Mouse (Mus musculus): ENCODE results near the gene Ctnna3. TPM values are rescaled to one million over a fixed set of nuclear protein-coding genes. Genes with fewer than 3 reads are reported as not detected.

Gene Ctnna3
- polyA plus RNA-seq, 1 experiment: 1.2 TPM

- WGBS: 72% methylated on average over 3 of the region's 3 CpGs
- Histone ChIP-seq H3K4me3 (replicated peaks; ENCODE audit: control insufficient read depth, low read depth, low read length) (no peak overlapping the region), H3K27ac (ENCODE audit: control insufficient read depth, insufficient read depth, low read depth, low read length, poor library complexity) (no peak overlapping the region), H3K4me1 (ENCODE audit: control insufficient read depth, insufficient read depth, low read length) (no peaks in the 10 kb centered on the region)
- TF ChIP-seq POLR2A (IDR thresholded peaks at IDR 0.05; ENCODE audit: borderline replicate concordance, control insufficient read depth, low read depth, low read length) (no peak), CTCF (IDR thresholded peaks at IDR 0.05; ENCODE audit: control insufficient read depth, insufficient read depth, low read length) (no peak)
Observed at GRCm38 (mm10) chr10:63523956-63524355, 94.1 kb downstream of the Ctnna3 start.

DNA sequence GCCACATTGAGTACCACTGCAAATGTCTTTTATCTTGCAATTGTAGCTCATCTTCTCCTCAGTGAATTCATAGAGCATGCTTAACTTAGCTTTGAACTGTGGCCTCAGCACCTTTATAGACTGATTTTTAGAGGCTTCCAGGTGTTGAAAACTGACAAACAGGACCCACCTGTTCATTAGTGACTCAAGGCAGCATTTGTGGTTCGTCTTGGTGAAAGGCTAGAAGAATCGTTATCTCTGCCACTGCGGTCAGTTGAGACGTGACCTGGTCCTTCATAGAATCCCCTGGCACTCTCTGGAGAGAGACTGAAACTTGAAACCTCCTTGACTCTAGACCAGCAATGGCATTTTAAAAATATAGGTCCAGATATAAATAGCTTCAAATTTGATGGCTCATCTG lies 96.1 kb downstream of the Ctnna3 start:
- 86% methylated on average over 4 of the region's 4 CpGs for WGBS
- no peak overlapping the region for H3K27ac ChIP-seq (ENCODE audit: control insufficient read depth, insufficient read depth, low read depth, low read length, poor library complexity)
- no peak for TF ChIP-seq CTCF (IDR thresholded peaks at IDR 0.05; ENCODE audit: control insufficient read depth, insufficient read depth, low read length)
- no peaks in the 10 kb centered on the region for H3K4me1 ChIP-seq (ENCODE audit: control insufficient read depth, insufficient read depth, low read length)
- H3K4me3 ChIP-seq (replicated peaks; ENCODE audit: control insufficient read depth, low read depth, low read length): no peak overlapping the region

GRCm38 (mm10) chr10:63532381-63532780 lies 102.5 kb downstream of the Ctnna3 start:
- H3K4me1 ChIP-seq (ENCODE audit: control insufficient read depth, insufficient read depth, low read length): no peaks in the 10 kb centered on the region; the same call in 1 of the 2 replicates
- H3K4me3 ChIP-seq (replicated peaks; ENCODE audit: control insufficient read depth, low read depth, low read length): no peak overlapping the region
- WGBS: 73% methylated on average over 8 of the region's 8 CpGs
- no peak for TF ChIP-seq POLR2A (IDR thresholded peaks at IDR 0.05; ENCODE audit: borderline replicate concordance, control insufficient read depth, low read depth, low read length)
- no peak overlapping the region for H3K27ac ChIP-seq (ENCODE audit: control insufficient read depth, insufficient read depth, low read depth, low read length, poor library complexity)

- TF ChIP-seq CTCF (IDR thresholded peaks at IDR 0.05; ENCODE audit: control insufficient read depth, insufficient read depth, low read length) (no peak), POLR2A (IDR thresholded peaks at IDR 0.05; ENCODE audit: borderline replicate concordance, control insufficient read depth, low read depth, low read length) (no peak)
- WGBS: 52% methylated on average over 5 of the region's 5 CpGs
- no peaks in the 10 kb centered on the region for H3K4me1 ChIP-seq (ENCODE audit: control insufficient read depth, insufficient read depth, low read length)
- H3K4me3 ChIP-seq (replicated peaks; ENCODE audit: control insufficient read depth, low read depth, low read length): no peak overlapping the region
- H3K27ac ChIP-seq (ENCODE audit: control insufficient read depth, insufficient read depth, low read depth, low read length, poor library complexity): no peak overlapping the region
Observed at GRCm38 (mm10) chr10:63541754-63542153, 111.9 kb downstream of the Ctnna3 start.

DNA sequence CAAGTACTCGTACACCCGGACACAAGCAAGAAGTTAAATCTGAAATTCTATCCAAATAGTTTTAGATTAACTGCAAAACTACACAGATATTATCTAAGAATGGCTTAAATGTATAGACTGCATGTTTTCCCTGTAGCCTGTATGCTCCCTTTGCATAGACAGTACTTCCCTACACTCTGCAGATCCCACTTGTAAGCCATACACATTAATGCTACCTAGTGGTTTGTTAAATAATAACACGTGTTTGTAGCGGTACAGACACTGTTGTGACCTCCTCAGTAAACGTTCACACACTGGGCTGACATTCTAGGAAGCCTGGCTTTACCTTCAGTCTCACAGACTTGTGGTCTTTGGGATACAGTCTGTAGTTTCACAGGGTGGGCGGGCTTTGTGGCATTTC lies 112.6 kb downstream of the Ctnna3 start:
- TF ChIP-seq CTCF (IDR thresholded peaks at IDR 0.05; ENCODE audit: control insufficient read depth, insufficient read depth, low read length) (no peak), POLR2A (IDR thresholded peaks at IDR 0.05; ENCODE audit: borderline replicate concordance, control insufficient read depth, low read depth, low read length) (no peak)
- WGBS: 57% methylated on average over 6 of the region's 6 CpGs
- Histone ChIP-seq H3K4me3 (replicated peaks; ENCODE audit: control insufficient read depth, low read depth, low read length) (no peak overlapping the region), H3K4me1 (ENCODE audit: control insufficient read depth, insufficient read depth, low read length) (no peaks in the 10 kb centered on the region), H3K27ac (ENCODE audit: control insufficient read depth, insufficient read depth, low read depth, low read length, poor library complexity) (no peak overlapping the region)

- H3K27ac ChIP-seq (ENCODE audit: control insufficient read depth, insufficient read depth, low read depth, low read length, poor library complexity): no peak overlapping the region
- WGBS: 89% methylated on average over 8 of the region's 8 CpGs
- TF ChIP-seq CTCF (IDR thresholded peaks at IDR 0.05; ENCODE audit: control insufficient read depth, insufficient read depth, low read length): no peak
- no peak for TF ChIP-seq POLR2A (IDR thresholded peaks at IDR 0.05; ENCODE audit: borderline replicate concordance, control insufficient read depth, low read depth, low read length)
- H3K4me1 ChIP-seq (ENCODE audit: control insufficient read depth, insufficient read depth, low read length): no peaks in the 10 kb centered on the region
- H3K4me3 ChIP-seq (replicated peaks; ENCODE audit: control insufficient read depth, low read depth, low read length): no peak overlapping the region
Observed at GRCm38 (mm10) chr10:63566691-63567090, 136.8 kb downstream of the Ctnna3 start.

DNA sequence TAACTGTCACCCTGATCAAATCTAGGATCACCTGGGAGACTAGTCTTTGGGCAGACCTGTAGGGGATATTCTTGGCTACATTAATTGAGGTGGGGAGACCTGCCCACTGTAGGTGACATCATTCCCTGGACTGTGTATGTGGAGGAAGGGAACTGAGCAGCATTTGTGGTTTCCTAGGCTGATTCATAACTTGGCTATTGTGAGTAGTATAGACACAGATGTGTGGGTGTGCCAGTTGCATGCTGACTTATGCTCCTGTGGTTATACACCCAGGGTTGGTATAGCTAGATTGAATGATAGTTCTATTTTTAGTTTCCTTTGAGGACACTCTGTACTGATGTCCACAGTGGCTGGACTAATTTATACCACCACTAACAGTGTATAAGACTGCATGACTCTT lies 141.7 kb downstream of the Ctnna3 start:
- no peak overlapping the region for H3K4me3 ChIP-seq (replicated peaks; ENCODE audit: control insufficient read depth, low read depth, low read length)
- H3K27ac ChIP-seq (ENCODE audit: control insufficient read depth, insufficient read depth, low read depth, low read length, poor library complexity): no peak overlapping the region
- no peak for TF ChIP-seq CTCF (IDR thresholded peaks at IDR 0.05; ENCODE audit: control insufficient read depth, insufficient read depth, low read length)
- H3K4me1 ChIP-seq (ENCODE audit: control insufficient read depth, insufficient read depth, low read length): no peaks in the 10 kb centered on the region

DNA sequence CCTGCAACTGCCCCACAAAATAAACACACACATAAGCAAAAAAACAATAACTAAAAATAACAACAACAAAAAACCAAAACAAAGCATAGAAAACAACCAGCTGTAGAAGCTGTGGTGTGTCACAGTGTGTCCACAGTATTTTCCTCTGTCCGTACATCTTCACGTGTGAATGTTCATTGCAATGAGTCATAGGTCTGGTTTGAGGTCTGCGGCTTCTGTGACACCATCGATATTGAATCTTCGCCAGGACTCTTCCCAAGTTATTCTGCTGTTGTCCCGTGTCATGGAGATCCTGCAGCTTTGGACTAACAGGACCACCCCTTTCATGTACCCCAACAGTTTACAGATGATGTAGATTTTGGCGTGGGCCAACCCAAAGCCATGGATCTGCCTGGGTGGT lies 143.0 kb downstream of the Ctnna3 start:
- Histone ChIP-seq H3K27ac (ENCODE audit: control insufficient read depth, insufficient read depth, low read depth, low read length, poor library complexity) (no peak overlapping the region), H3K4me3 (replicated peaks; ENCODE audit: control insufficient read depth, low read depth, low read length) (no peak overlapping the region), H3K4me1 (ENCODE audit: control insufficient read depth, insufficient read depth, low read length) (no peaks in the 10 kb centered on the region)
- TF ChIP-seq POLR2A (IDR thresholded peaks at IDR 0.05; ENCODE audit: borderline replicate concordance, control insufficient read depth, low read depth, low read length): no peak
- no peak for TF ChIP-seq CTCF (IDR thresholded peaks at IDR 0.05; ENCODE audit: control insufficient read depth, insufficient read depth, low read length)
- WGBS: 85% methylated on average over 7 of the region's 7 CpGs

DNA sequence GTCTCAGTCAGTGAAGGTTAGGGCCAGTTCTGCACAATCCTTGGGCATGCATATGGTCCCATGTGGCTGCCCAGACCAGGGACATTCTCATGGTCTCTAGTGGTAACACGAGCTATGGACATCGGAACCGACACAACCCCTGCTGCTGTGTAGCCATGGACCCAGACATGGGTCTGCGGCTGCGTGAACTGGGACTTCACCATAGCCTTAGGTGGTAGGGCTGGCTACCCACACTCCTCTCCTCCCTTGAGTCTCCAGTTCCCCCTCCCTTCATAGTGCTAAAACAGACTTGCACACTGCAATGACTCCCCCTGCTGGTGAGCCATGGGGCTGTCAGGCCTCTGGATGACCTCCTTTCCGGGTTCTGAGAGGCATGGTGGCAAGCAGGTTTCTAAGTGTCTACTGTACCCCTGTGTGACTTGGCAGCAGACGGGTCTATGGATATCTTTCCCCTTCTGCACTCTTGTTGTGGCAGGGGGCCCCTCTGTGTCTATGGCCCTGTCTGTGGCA lies 144.3 kb downstream of the Ctnna3 start:
- Histone ChIP-seq H3K4me1 (ENCODE audit: control insufficient read depth, insufficient read depth, low read length) (no peaks in the 10 kb centered on the region), H3K4me3 (replicated peaks; ENCODE audit: control insufficient read depth, low read depth, low read length) (no peak overlapping the region), H3K27ac (ENCODE audit: control insufficient read depth, insufficient read depth, low read depth, low read length, poor library complexity) (no peak overlapping the region)
- TF ChIP-seq POLR2A (IDR thresholded peaks at IDR 0.05; ENCODE audit: borderline replicate concordance, control insufficient read depth, low read depth, low read length) (no peak), CTCF (IDR thresholded peaks at IDR 0.05; ENCODE audit: control insufficient read depth, insufficient read depth, low read length) (no peak)
- WGBS: 92% methylated on average over 7 of the region's 7 CpGs

All from bone marrow, adult 2 months (tissue).